Mouse (Mus musculus): ENCODE results near the gene Gast. TPM values are rescaled to one million over a fixed set of nuclear protein-coding genes. Genes with fewer than 3 reads are reported as not detected.
"Not testable (repeated sequence)": the region's sequence is repeated elsewhere in the genome, so short reads cannot be mapped to it uniquely, and the experiment has no call there.

Gene Gast
- polyA plus RNA-seq, 1 experiment, result not detected

- Histone ChIP-seq H3K4me3 (replicated peaks; ENCODE audit: extremely low read depth, low read depth, low read length) (peak within 1 kb of the TSS; percentile 97), H3K4me1 (ENCODE audit: control insufficient read depth, insufficient read depth, low read length) (peaks cover 2% of the 10 kb centered on the region; the same call in 1 of the 2 replicates)
- WGBS, result under 1% methylated on average over 58 of the region's 58 CpGs
- DNase-seq, result peak; percentile 100
- TF ChIP-seq POLR2A (IDR thresholded peaks at IDR 0.05; ENCODE audit: borderline replicate concordance, extremely low read depth, low read depth, low read length) (peak; percentile 62), CTCF (IDR thresholded peaks at IDR 0.05; ENCODE audit: insufficient read depth, low read length) (no peak)
Observed at GRCm38 (mm10) chr11:100319492-100320171, 14.6 kb upstream of the Gast start, which contains the start of gene Eif1. TSS of gene Eif1 (plus strand) at chr11:100319885.

GRCm38 (mm10) chr11:100320172-100320630 is 14.0 kb upstream of the Gast start:
- under 1% methylated on average over 39 of the region's 40 CpGs for WGBS

GRCm38 (mm10) chr11:100320701-100321410 is 13.4 kb upstream of the Gast start:
- not testable (repeated sequence) for H3K4me1 ChIP-seq (ENCODE audit: control insufficient read depth, insufficient read depth, low read length); DNase-seq
- H3K4me3 ChIP-seq (replicated peaks; ENCODE audit: extremely low read depth, low read depth, low read length), result peak overlapping the region; percentile 97
- WGBS, result 8% methylated on average over 11 of the region's 11 CpGs

More at GRCm38 (mm10) chr11:100320172-100320630, 14.0 kb upstream of the Gast start:
- TF ChIP-seq POLR2A (IDR thresholded peaks at IDR 0.05; ENCODE audit: borderline replicate concordance, extremely low read depth, low read depth, low read length) (peak; percentile 73; the same call in 1 of the 2 replicates), CTCF (IDR thresholded peaks at IDR 0.05; ENCODE audit: insufficient read depth, low read length) (no peak)
- DNase-seq, result peak; percentile 91
- Histone ChIP-seq H3K4me3 (replicated peaks; ENCODE audit: extremely low read depth, low read depth, low read length) (peak overlapping the region; percentile 97), H3K4me1 (ENCODE audit: control insufficient read depth, insufficient read depth, low read length) (peaks cover 2% of the 10 kb centered on the region; the same call in 1 of the 2 replicates)

GRCm38 (mm10) chr11:100321479-100322305 is 12.5 kb upstream of the Gast start:
- DNase-seq, result peak; percentile 12
- H3K4me1 ChIP-seq (ENCODE audit: control insufficient read depth, insufficient read depth, low read length); H3K4me3 ChIP-seq (replicated peaks; ENCODE audit: extremely low read depth, low read depth, low read length): not testable (repeated sequence)
- 46% methylated on average over 7 of the region's 7 CpGs for WGBS
- peak; percentile 28; the same call in 1 of the 2 replicates for TF ChIP-seq POLR2A (IDR thresholded peaks at IDR 0.05; ENCODE audit: borderline replicate concordance, extremely low read depth, low read depth, low read length)

- DNase-seq, result no peak
- TF ChIP-seq POLR2A (IDR thresholded peaks at IDR 0.05; ENCODE audit: borderline replicate concordance, extremely low read depth, low read depth, low read length) (no peak), CTCF (IDR thresholded peaks at IDR 0.05; ENCODE audit: insufficient read depth, low read length) (no peak)
- no peak overlapping the region for H3K4me3 ChIP-seq (replicated peaks; ENCODE audit: extremely low read depth, low read depth, low read length)
- 67% methylated on average over 3 of the region's 3 CpGs for WGBS
- peaks cover 2% of the 10 kb centered on the region; the same call in 1 of the 2 replicates for H3K4me1 ChIP-seq (ENCODE audit: control insufficient read depth, insufficient read depth, low read length)
Observed at GRCm38 (mm10) chr11:100322591-100323258, 11.5 kb upstream of the Gast start.

- TF ChIP-seq POLR2A (IDR thresholded peaks at IDR 0.05; ENCODE audit: borderline replicate concordance, extremely low read depth, low read depth, low read length), result no peak
- TF ChIP-seq CTCF (IDR thresholded peaks at IDR 0.05; ENCODE audit: insufficient read depth, low read length), result peak; percentile 73
- Histone ChIP-seq H3K4me3 (replicated peaks; ENCODE audit: extremely low read depth, low read depth, low read length) (no peak overlapping the region), H3K4me1 (ENCODE audit: control insufficient read depth, insufficient read depth, low read length) (peaks cover 2% of the 10 kb centered on the region; the same call in 1 of the 2 replicates)
- peak; percentile 36 for DNase-seq
- 25% methylated on average over 3 of the region's 3 CpGs for WGBS
Observed at GRCm38 (mm10) chr11:100323578-100323977, 10.6 kb upstream of the Gast start.

DNA sequence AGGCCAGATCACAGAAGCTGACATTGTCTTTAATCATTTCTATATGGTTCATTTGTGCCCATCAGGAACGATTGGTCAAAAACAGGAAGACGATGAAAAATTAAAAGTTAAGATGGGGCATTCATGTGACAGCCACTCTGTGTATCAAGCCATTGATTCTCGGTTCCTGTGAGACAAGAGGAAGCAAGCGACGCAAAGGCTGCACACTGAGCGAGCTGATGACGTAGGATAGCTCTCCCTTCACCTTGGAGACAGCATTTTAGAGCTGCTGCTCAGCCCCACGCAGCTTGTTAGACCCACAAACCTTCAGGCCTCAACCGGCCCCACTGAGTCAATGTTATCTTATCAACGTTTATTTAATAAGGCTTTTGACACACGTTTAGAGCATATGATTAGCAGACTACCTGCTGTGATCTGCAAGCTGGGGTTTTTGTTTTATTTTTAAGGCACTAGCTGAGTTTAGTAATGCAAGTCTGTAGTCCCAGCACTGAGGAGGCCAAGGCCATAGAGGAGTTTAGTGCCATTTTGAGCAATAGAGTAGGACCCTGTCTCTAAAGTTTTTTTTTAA is 9.1 kb upstream of the Gast start:
- no peak for DNase-seq
- peaks cover 2% of the 10 kb centered on the region; the same call in 1 of the 2 replicates for H3K4me1 ChIP-seq (ENCODE audit: control insufficient read depth, insufficient read depth, low read length)
- whole genome bisulfite sequencing, result 66% methylated on average over 11 of the region's 11 CpGs
- no peak overlapping the region for H3K4me3 ChIP-seq (replicated peaks; ENCODE audit: extremely low read depth, low read depth, low read length)
- TF ChIP-seq POLR2A (IDR thresholded peaks at IDR 0.05; ENCODE audit: borderline replicate concordance, extremely low read depth, low read depth, low read length) (no peak), CTCF (IDR thresholded peaks at IDR 0.05; ENCODE audit: insufficient read depth, low read length) (no peak)

DNA sequence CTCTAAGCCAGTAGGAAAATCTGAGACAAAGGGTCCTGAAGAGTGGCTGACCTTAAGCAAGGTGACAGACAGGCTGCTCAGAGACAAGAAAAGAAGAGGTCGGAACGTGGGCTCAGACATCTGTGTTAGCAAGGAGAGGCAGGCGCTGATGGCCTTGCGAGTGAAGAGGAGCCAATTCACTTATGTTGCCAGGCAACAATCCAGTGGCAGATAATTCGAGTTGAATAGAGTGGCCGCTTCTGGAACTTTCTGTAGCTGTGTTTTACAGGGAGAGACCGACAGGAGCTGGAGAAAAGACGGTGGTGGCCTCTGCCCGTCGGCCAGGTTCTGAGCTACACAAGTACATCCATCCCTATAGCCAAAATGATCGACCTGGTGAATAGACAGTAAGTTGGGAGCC is 6.9 kb upstream of the Gast start:
- no peak overlapping the region for H3K4me3 ChIP-seq (replicated peaks; ENCODE audit: extremely low read depth, low read depth, low read length)
- no peak for TF ChIP-seq CTCF (IDR thresholded peaks at IDR 0.05; ENCODE audit: insufficient read depth, low read length)
- no peak for TF ChIP-seq POLR2A (IDR thresholded peaks at IDR 0.05; ENCODE audit: borderline replicate concordance, extremely low read depth, low read depth, low read length)
- 60% methylated on average over 11 of the region's 11 CpGs for WGBS
- no peak for DNase-seq
- H3K4me1 ChIP-seq (ENCODE audit: control insufficient read depth, insufficient read depth, low read length), result peaks cover under 1% of the 10 kb centered on the region; the same call in 1 of the 2 replicates

Data from lung, adult 2 months (tissue).